Mouse (Mus musculus) thymus, adult 2 months (tissue): Measurements from ENCODE around the gene Fank1. TPM values are rescaled to one million over a fixed set of nuclear protein-coding genes. Genes with fewer than 3 reads are reported as not detected.

Experiments
- DNase-seq: peaks from one replicate; pipeline ENCODE4 v3.0.0; 2021
- H3K27ac ChIP-seq: fragments of 200-500 bp; 2 replicates; pipeline ENCODE4 v1.5.1; 2012; ENCODE audit warnings: low read length, control low read depth; ENCODE audit not compliant: control insufficient read depth, insufficient read depth
- H3K27me3 ChIP-seq: fragments of 200-500 bp; 2 replicates; pipeline ENCODE4 v1.6.1; 2012; ENCODE audit warnings: mild to moderate bottlenecking, low read length, moderate library complexity, mixed read lengths; ENCODE audit not compliant: control insufficient read depth, insufficient read depth
- H3K36me3 ChIP-seq: fragments of 200-500 bp; 2 replicates; pipeline ENCODE4 v1.6.1; 2012; ENCODE audit warnings: mild to moderate bottlenecking, low read length, moderate library complexity; ENCODE audit not compliant: control insufficient read depth, insufficient read depth
- H3K4me1 ChIP-seq: fragments of 200-500 bp; replicated peaks from 2 replicates; pipeline ENCODE4 v1.6.1; 2012; ENCODE audit warnings: low read length; ENCODE audit not compliant: control insufficient read depth, insufficient read depth
- H3K4me3 ChIP-seq: fragments of 200-500 bp; 2 replicates; pipeline ENCODE4 v1.5.1; 2012; ENCODE audit warnings: mild to moderate bottlenecking, low read length, control low read depth, moderate library complexity; ENCODE audit not compliant: control insufficient read depth, insufficient read depth
- CTCF ChIP-seq: fragments of 200-500 bp; IDR thresholded peaks from 2 replicates; pipeline ENCODE4 v1.5.1; 2012; ENCODE audit warnings: mild to moderate bottlenecking, control low read depth, low read length, moderate library complexity, borderline replicate concordance; ENCODE audit not compliant: control insufficient read depth, poor library complexity, insufficient read depth; ENCODE audit errors: extremely low read depth
- POLR2A ChIP-seq: fragments of 200-500 bp; IDR thresholded peaks from 2 replicates; pipeline ENCODE4 v1.6.1; 2012; ENCODE audit warnings: mild to moderate bottlenecking, low read length, control low read depth, moderate library complexity; ENCODE audit not compliant: control insufficient read depth, poor library complexity, insufficient read depth; ENCODE audit errors: extremely low read depth
- WGBS: fragments of 180-500 bp; shearing (Covaris S2); methylation state at CpG from one replicate; pipeline ENCODE4 v1.1.7; 2018; 5-methylcytosine and 5-hydroxymethylcytosine counted together
- polyA plus RNA-seq: library from polyadenylated mRNA; depleted of rRNA; stranded (reverse); fragments of >200 nt; gene quantifications from 2 replicates; pipeline ENCODE4 v1.2.3, GENCODE M21; 2012

Fank1 gene
- polyA plus RNA-seq, 1 experiment: 0.32 TPM

DNA sequence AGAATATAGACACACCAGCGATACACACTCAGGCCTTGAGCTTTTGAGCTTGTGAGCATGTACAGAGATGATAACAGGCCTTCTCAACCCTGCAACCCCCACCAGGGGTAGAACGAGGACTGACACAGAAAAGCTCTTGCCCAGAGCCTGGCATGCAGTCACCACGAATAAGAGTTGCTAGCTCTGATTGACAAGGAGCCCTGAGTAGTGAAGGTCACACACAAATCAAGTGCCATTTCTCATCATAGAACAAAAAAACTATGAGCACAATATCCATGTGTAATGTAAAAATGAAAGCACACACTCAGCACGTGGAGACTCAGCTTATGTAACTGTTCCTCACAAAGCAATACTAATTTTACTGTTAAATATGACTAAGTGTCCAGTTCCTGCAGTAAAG, 115.1 kb downstream of the Fank1 start:
- Histone ChIP-seq H3K4me1 (no peaks in the 10 kb centered on the region), H3K27me3 (no peaks in the 10 kb centered on the region), H3K36me3 (no peaks in the 10 kb centered on the region), H3K4me3 (no peak overlapping the region), H3K27ac (no peak overlapping the region)
- TF ChIP-seq POLR2A (no peak), CTCF (no peak)
- no peak for DNase-seq
- 68% methylated on average over 4 of the region's 4 CpGs for WGBS

DNA sequence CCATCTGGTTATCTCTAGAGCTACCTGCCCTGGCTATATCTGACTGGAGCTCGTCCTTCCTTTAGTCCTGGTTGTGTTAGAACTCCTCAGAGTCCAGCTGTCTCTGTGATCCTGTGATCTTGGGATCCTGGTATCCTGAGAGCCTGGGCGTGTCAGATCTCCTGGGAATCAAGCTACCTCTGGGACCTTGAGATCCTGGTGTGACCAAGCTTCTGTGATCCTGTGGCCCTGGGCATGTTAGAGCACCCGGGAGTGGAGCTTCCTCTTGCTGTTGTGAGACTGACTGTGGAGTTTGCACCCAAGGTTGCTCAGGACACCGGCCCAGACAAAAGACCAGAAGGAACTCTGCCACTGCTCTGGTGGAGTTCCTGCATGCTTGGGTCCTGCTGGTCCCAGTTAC, 122.7 kb downstream of the Fank1 start:
- Histone ChIP-seq H3K4me1 (no peaks in the 10 kb centered on the region), H3K4me3 (no peak overlapping the region), H3K27me3 (no peaks in the 10 kb centered on the region), H3K36me3 (no peaks in the 10 kb centered on the region), H3K27ac (no peak overlapping the region)
- TF ChIP-seq CTCF: no peak
- 83% methylated on average over 4 of the region's 4 CpGs for WGBS
- no peak for DNase-seq

DNA sequence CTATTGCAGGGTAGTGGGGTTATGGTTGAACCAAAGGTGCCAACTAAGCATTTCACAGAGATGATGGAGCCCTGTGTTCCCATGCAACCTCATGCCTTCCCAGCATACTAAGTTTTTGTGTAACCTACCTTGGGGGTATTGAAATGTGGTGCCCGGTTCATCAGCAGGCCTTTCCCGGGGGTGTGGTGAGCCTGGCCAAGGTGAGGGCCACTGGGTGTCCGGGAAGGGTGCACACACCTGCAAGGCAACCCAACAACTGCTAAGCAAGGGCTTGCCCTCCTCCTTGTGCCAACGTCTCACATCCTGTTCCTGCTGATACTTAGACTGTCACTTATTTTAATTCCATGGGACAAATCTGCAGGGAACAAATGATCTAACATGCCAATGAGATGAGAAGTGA, 132.3 kb downstream of the Fank1 start:
- Histone ChIP-seq H3K4me1 (no peaks in the 10 kb centered on the region), H3K36me3 (no peaks in the 10 kb centered on the region), H3K27me3 (no peaks in the 10 kb centered on the region), H3K27ac (no peak overlapping the region), H3K4me3 (no peak overlapping the region)
- no peak for TF ChIP-seq POLR2A
- no peak for TF ChIP-seq CTCF
- 94% methylated on average over 4 of the region's 4 CpGs for WGBS
- DNase-seq: no peak

DNA sequence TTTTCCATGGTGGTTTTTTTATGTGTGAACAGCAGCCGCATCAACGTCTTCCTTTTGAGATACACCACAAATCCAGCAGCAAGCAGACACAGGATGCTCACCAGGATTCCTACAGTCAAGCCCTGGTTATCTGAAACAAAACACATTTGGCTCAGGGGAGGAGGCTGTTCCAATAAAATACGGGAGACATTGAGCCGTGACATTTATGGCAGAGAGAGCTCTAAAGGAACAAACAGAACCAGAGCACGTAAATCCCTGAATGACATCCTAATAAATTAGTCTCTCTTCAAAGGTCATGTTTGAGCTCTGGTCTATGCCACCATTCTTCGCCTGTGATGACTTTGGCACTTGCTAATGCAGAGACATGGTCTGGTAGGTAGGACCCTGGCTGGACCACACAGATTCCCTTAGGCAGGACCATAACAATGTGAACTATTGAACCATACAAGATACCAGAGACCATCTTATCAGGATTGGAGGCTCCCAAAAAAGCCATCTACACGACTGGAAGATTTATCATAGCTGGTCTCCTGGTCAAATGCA, 133.2 kb downstream of the Fank1 start:
- Histone ChIP-seq H3K27ac (no peak overlapping the region), H3K4me3 (no peak overlapping the region), H3K4me1 (no peaks in the 10 kb centered on the region), H3K36me3 (no peaks in the 10 kb centered on the region), H3K27me3 (no peaks in the 10 kb centered on the region)
- 90% methylated on average over 7 of the region's 7 CpGs for WGBS
- DNase-seq: no peak
- TF ChIP-seq POLR2A: no peak
- TF ChIP-seq CTCF: no peak

DNA sequence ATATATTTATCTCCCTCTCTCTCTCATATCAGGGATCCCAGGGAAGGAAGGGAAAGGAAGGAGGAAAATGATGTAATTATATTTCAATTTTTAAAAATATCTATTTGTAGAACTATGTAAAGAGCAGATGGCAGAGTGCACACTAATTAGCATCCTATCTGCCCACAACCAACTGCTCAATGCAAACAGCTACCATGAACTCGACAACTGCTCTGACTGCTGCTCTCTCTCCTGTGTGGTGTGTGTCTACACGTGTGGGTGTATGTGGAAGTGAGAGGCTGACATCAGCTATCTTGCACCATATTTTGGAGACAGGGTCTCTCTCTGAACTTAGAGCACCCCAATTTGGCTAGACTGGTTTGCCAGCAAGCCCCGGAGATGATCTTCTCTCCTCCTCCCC, 135.2 kb downstream of the Fank1 start:
- 94% methylated on average over 3 of the region's 3 CpGs for WGBS

DNA sequence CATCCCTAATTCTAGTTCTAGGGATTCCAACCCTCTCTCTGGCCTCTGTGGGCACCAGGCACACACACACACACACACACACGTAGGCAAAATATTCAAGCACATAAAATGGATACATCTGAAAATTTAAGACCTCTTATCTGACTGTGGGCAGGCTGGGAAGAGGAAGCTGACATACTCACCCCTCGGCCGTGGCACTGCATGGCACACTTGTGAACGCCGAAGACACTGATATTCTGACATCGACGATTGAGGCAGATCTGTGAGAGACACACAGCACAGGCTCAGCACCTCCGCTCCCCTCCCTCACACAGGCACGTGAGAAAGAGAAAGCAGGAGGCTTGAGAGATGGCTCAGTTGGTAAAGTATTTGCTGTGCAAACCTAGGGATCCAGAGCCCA, 139.6 kb downstream of the Fank1 start:
- Histone ChIP-seq H3K36me3 (no peaks in the 10 kb centered on the region), H3K27ac (no peak overlapping the region), H3K4me3 (no peak overlapping the region), H3K27me3 (no peaks in the 10 kb centered on the region), H3K4me1 (no peaks in the 10 kb centered on the region)
- WGBS: 45% methylated on average over 9 of the region's 9 CpGs
- DNase-seq: no peak
- TF ChIP-seq POLR2A (no peak), CTCF (no peak)

More for the DNA sequence above, 135.2 kb downstream of the Fank1 start:
- H3K4me3 ChIP-seq: no peak overlapping the region
- TF ChIP-seq CTCF (no peak), POLR2A (no peak)
- no peaks in the 10 kb centered on the region for H3K36me3 ChIP-seq
- no peaks in the 10 kb centered on the region for H3K27me3 ChIP-seq
- H3K4me1 ChIP-seq: no peaks in the 10 kb centered on the region
- no peak for DNase-seq
- H3K27ac ChIP-seq: no peak overlapping the region

DNA sequence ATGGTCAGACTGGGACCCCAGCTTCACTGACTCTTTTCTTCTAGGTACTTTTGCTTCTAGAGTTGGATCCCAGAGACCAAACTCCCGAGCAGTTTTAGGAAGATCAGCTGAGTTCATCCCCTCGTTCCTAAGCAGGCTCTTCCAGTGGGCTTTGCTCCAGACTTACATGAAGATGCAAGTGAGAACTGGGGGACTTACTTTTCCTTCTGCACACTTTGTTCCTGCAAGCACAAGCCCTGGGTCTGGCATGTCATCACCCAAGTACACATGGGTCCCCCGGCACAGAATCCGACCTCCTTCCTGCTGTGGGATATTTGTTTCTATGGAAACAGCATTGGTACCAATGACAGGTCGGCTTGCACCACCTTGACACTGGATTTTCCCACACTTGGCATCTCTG, 142.6 kb downstream of the Fank1 start:
- 84% methylated on average over 5 of the region's 5 CpGs for WGBS
- no peak for TF ChIP-seq CTCF
- TF ChIP-seq POLR2A: no peak
- H3K4me1 ChIP-seq: no peaks in the 10 kb centered on the region
- H3K27me3 ChIP-seq: no peaks in the 10 kb centered on the region
- no peak overlapping the region for H3K27ac ChIP-seq
- H3K36me3 ChIP-seq: no peaks in the 10 kb centered on the region
- no peak overlapping the region for H3K4me3 ChIP-seq
- no peak for DNase-seq
